Mouse (Mus musculus) liver, embryonic 13.5 days (tissue): ENCODE data around the gene Rsph10b. TPM values are rescaled to one million over a fixed set of nuclear protein-coding genes. Genes with fewer than 3 reads are reported as not detected.

Experiments used
- ATAC-seq: fragments of 200-750 bp; cut with Nextera tagmentation; 2 replicates; pipeline ENCODE4 v1.8.0; 2017; ENCODE audit warnings: low read depth, mild to moderate bottlenecking, moderate number of reproducible peaks, moderate library complexity
- DNase-seq: peaks from one replicate; pipeline ENCODE4 v3.0.0; 2022
- H3K27ac ChIP-seq: fragments of 300-500 bp; sonication (generic); 2 replicates; pipeline ENCODE4 v1.5.1; 2015; ENCODE audit warnings: moderate library complexity, mild to moderate bottlenecking, inconsistent platforms
- H3K27me3 ChIP-seq: fragments of 300-500 bp; sonication (generic); 2 replicates; pipeline ENCODE4 v1.6.1; 2015; ENCODE audit warnings: mild to moderate bottlenecking, inconsistent platforms
- H3K36me3 ChIP-seq: fragments of 300-500 bp; sonication (generic); 2 replicates; pipeline ENCODE4 v1.6.1; 2015; ENCODE audit warnings: mild to moderate bottlenecking, inconsistent platforms
- H3K4me1 ChIP-seq: fragments of 300-500 bp; sonication (generic); replicated peaks from 2 replicates; pipeline ENCODE4 v1.6.1; 2015; ENCODE audit warnings: inconsistent platforms
- H3K4me2 ChIP-seq: fragments of 300-500 bp; sonication (generic); 2 replicates; pipeline ENCODE4 v1.6.1; 2015; ENCODE audit warnings: inconsistent platforms, mild to moderate bottlenecking, moderate library complexity
- H3K4me3 ChIP-seq: fragments of 300-500 bp; sonication (generic); replicated peaks from 2 replicates; pipeline ENCODE4 v1.5.1; 2015; ENCODE audit warnings: mild to moderate bottlenecking, inconsistent platforms
- H3K9ac ChIP-seq: fragments of 300-500 bp; sonication (generic); 2 replicates; pipeline ENCODE4 v1.6.1; 2015; ENCODE audit warnings: mild to moderate bottlenecking, inconsistent platforms
- H3K9me3 ChIP-seq: fragments of 300-500 bp; sonication (generic); replicated peaks from 2 replicates; pipeline ENCODE4 v1.6.1; 2016; ENCODE audit warnings: inconsistent platforms
- WGBS: fragments of 180-500 bp; shearing (Covaris S2); methylation state at CpG from one replicate; pipeline ENCODE4 v1.1.7; 2015; ENCODE audit not compliant: insufficient replicate concordance; 5-methylcytosine and 5-hydroxymethylcytosine counted together
- polyA plus RNA-seq: library from polyadenylated mRNA; unstranded; fragments of >200 nt; fragmentation: Nextera tagmentation; extraction: Ambion mirVana; gene quantifications from 2 replicates; pipeline ENCODE4 v1.2.1, GENCODE M21; 2015

Rsph10b gene
- polyA plus RNA-seq, 1 experiment from 2014 or later, result 0.56 TPM

DNA sequence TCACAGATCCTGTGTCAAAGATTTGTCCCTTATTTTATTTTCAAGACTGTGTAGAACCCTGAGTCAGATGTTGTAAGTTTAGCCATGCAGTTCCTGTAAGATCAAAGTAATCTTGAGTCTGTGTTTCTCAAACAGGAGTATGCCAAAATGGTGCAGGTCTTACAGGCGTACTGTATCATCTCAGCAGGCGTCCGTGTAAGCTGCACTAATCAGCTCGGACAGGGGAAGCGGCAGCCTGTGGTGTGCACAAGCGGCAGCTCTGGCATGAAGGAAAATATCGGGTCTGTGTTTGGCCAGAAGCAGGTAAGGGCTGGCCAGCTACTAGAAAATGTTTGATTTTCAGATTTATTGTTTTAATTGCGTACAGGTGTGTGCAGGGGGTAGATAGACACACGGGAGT, 16.6 kb upstream of the Rsph10b start:
- ATAC-seq (no peak), DNase-seq (no peak)
- H3K9ac ChIP-seq, result no peak overlapping the region
- WGBS, result 89% methylated on average over 9 of the region's 9 CpGs
- no peak overlapping the region for H3K4me3 ChIP-seq
- no peak overlapping the region for H3K4me2 ChIP-seq
- H3K27ac ChIP-seq, result no peak overlapping the region
- H3K27me3 ChIP-seq, result no peaks in the 10 kb centered on the region
- no peaks in the 10 kb centered on the region for H3K9me3 ChIP-seq
- H3K36me3 ChIP-seq, result peaks cover 68% of the 10 kb centered on the region
- H3K4me1 ChIP-seq, result peaks cover 10% of the 10 kb centered on the region

DNA sequence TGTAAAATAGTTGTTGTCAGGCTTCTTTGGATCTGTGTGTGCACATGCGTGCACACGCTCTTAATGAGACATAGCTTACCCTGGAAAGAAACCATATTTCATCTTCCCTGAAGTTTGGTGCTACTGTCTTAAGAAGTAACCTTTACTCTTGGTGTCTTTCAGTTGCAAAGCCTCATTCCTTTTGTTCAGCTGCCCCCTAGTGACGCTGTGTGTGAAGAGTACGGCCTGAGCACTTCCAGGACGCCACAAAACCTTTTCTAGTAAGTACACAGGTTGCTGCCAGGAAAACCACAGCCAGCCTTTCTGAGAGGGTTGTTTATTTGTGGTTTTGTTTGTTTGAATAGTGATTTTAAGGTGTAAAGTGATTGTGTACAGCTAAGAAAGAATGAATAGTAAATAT, 15.4 kb upstream of the Rsph10b start:
- Histone ChIP-seq H3K36me3 (peaks cover 76% of the 10 kb centered on the region), H3K9me3 (no peaks in the 10 kb centered on the region), H3K4me1 (0 out of 2 replicates have a peak, but pooled peaks cover 2% of the 10 kb centered on the region), H3K27me3 (no peaks in the 10 kb centered on the region), H3K4me2 (no peak overlapping the region), H3K4me3 (no peak overlapping the region), H3K9ac (no peak overlapping the region), H3K27ac (no peak overlapping the region)
- DNase-seq, result peak; percentile 54
- WGBS, result 64% methylated on average over 5 of the region's 5 CpGs
- no peak for ATAC-seq

DNA sequence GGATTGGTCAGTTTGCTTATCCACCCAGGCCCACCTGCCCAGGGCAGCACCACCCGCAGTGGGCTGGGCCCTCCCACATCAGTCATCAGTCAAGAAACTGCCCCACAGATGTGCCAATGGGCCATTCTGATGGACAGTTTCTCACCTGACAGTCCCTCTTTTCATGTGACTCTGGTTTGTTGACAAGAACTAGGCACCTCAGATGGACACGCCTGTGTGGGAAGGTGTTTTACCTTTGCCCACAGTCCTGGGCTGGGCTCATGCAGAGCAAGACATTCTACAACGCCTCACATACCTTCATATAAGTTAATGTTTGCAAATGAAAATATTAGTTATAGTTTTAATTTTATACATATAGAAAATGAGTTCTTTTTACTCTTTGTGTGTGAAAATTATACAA, 14.7 kb upstream of the Rsph10b start:
- H3K36me3 ChIP-seq, result peaks cover 81% of the 10 kb centered on the region

DNA sequence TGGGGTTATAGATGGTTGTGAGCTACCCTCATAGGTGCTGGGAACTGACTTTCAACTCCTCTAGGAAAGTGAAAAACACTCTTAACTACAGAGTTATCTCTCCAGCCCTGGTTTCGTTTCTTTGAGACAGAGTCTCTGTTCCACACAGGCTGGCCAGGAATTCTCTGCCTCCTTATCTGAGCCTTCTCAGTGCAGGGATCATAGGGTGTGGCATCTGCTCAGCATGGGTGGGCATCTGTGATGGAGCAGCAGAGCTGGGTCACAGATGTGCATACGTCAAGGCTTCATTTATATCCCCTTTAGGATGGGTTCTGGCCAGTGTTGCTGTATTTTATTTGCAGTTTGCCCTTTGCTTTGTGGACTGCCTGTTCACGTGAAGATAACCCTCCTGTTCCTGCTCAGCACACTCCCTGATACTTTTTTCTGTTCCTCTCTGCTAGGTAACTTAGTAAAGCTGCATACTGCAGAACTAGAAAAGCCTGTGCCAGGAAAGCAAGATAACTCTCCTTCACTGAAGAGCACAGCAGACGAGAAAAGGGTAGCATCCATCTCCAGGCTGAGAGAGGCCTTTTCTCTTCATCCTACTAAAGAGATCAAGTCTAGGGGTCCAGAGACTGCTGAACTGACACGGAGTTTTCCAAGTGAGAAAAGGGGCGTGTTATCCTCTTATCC, 7.9 kb upstream of the Rsph10b start:
- 42% methylated on average over 6 of the region's 6 CpGs for WGBS
- H3K27me3 ChIP-seq, result no peaks in the 10 kb centered on the region
- DNase-seq, result peak; percentile 74
- H3K4me3 ChIP-seq, result peak overlapping the region; percentile 12; the same call in 1 of the 2 replicates
- peak overlapping the region; percentile 91 for H3K27ac ChIP-seq
- H3K36me3 ChIP-seq, result peaks cover 88% of the 10 kb centered on the region
- ATAC-seq, result peak; percentile 100
- H3K9me3 ChIP-seq, result no peaks in the 10 kb centered on the region
- H3K4me1 ChIP-seq, result peaks cover 28% of the 10 kb centered on the region
- peak overlapping the region; percentile 51 for H3K4me2 ChIP-seq
- H3K9ac ChIP-seq, result peak overlapping the region; percentile 55

More for the DNA sequence above, 14.7 kb upstream of the Rsph10b start:
- H3K4me1 ChIP-seq, result no peaks in the 10 kb centered on the region
- ATAC-seq (no peak), DNase-seq (no peak)
- H3K27me3 ChIP-seq, result no peaks in the 10 kb centered on the region
- H3K4me3 ChIP-seq, result no peak overlapping the region
- no peak overlapping the region for H3K4me2 ChIP-seq
- no peak overlapping the region for H3K9ac ChIP-seq
- WGBS, result 87% methylated on average over 3 of the region's 3 CpGs
- no peak overlapping the region for H3K27ac ChIP-seq
- no peaks in the 10 kb centered on the region for H3K9me3 ChIP-seq

DNA sequence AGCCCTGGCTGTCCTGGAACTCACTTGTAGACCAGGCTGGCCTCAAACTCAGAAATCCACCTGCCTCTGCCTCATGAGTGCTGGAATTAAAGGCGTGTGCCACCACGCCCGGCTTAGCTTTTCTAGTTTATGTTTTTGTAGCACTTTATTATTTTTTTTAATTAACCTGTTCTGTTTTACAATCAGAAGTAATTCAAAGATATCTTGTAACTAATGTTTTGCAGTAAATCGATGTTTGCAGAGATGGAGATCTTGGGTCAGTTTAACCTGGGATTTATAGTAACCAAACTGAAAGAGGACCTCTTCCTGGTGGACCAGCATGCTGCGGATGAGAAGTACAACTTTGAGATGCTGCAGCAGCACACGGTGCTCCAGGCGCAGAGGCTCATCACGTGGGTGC, 5.0 kb upstream of the Rsph10b start, which contains the start of gene Gm42421:
Gene Gm42421 (plus strand): TSS at position 301 of the 400 bp plus-strand sequence.
- H3K36me3 ChIP-seq, result peaks cover 90% of the 10 kb centered on the region
- no peaks in the 10 kb centered on the region for H3K27me3 ChIP-seq
- no peak within 1 kb of the TSS for H3K9ac ChIP-seq
- H3K9me3 ChIP-seq, result no peaks in the 10 kb centered on the region
- H3K27ac ChIP-seq, result no peak within 1 kb of the TSS
- DNase-seq (no peak), ATAC-seq (no peak)
- peaks cover 28% of the 10 kb centered on the region for H3K4me1 ChIP-seq
- H3K4me2 ChIP-seq, result no peak within 1 kb of the TSS
- 90% methylated on average over 8 of the region's 8 CpGs for WGBS
- no peak within 1 kb of the TSS for H3K4me3 ChIP-seq

DNA sequence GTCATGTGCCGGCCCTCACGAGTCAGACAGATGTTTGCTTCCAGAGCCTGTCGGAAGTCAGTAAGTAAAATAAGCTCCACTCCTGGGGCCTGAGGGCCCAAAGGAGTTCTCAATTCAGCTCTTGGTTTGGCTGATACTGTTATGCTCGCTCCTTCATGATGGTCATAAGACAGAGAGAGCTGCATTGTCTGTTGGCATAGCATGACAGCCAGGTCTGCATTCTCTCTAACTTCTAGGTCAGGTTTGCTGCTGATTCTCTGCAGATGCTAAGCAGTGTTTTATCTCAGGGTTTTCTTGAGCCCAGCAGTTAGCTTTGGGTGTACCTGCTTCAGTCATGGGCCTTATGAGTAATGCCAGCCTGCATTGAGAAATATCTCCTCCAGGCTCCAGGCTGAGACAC, 3.5 kb upstream of the Rsph10b start:
- H3K4me1 ChIP-seq, result peaks cover 19% of the 10 kb centered on the region
- no peak overlapping the region for H3K4me3 ChIP-seq
- WGBS, result 88% methylated on average over 4 of the region's 4 CpGs
- H3K36me3 ChIP-seq, result peaks cover 77% of the 10 kb centered on the region
- no peak overlapping the region for H3K9ac ChIP-seq
- ATAC-seq, result no peak
- no peak overlapping the region for H3K27ac ChIP-seq
- no peaks in the 10 kb centered on the region for H3K27me3 ChIP-seq
- H3K9me3 ChIP-seq, result no peaks in the 10 kb centered on the region
- H3K4me2 ChIP-seq, result no peak overlapping the region
- DNase-seq, result no peak

DNA sequence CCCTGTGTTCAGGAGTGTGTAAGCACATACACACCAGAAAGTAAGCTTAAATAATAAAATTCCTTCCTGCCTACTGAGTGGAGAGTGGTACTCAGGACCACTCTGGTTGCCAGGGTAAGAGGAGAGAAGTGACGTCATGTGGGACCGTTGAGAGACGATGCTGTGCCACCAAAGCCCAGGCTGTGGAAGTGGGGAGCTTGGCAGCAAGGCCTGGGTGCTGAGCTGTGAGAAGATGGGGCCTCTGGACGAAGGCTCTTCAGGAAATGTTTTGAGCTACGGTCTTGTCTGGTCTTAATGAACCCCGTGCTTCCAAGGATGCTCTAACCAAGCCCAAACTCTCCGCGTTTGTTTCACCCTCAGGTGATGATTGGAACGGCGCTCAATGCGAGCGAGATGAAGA, 2.2 kb upstream of the Rsph10b start:
- no peak overlapping the region for H3K27ac ChIP-seq
- peaks cover 65% of the 10 kb centered on the region for H3K36me3 ChIP-seq
- H3K4me3 ChIP-seq, result no peak overlapping the region
- no peak overlapping the region for H3K4me2 ChIP-seq
- WGBS, result 91% methylated on average over 12 of the region's 12 CpGs
- H3K4me1 ChIP-seq, result peaks cover 5% of the 10 kb centered on the region
- H3K9ac ChIP-seq, result no peak overlapping the region
- H3K9me3 ChIP-seq, result no peaks in the 10 kb centered on the region
- DNase-seq (no peak), ATAC-seq (no peak)
- H3K27me3 ChIP-seq, result no peaks in the 10 kb centered on the region

DNA sequence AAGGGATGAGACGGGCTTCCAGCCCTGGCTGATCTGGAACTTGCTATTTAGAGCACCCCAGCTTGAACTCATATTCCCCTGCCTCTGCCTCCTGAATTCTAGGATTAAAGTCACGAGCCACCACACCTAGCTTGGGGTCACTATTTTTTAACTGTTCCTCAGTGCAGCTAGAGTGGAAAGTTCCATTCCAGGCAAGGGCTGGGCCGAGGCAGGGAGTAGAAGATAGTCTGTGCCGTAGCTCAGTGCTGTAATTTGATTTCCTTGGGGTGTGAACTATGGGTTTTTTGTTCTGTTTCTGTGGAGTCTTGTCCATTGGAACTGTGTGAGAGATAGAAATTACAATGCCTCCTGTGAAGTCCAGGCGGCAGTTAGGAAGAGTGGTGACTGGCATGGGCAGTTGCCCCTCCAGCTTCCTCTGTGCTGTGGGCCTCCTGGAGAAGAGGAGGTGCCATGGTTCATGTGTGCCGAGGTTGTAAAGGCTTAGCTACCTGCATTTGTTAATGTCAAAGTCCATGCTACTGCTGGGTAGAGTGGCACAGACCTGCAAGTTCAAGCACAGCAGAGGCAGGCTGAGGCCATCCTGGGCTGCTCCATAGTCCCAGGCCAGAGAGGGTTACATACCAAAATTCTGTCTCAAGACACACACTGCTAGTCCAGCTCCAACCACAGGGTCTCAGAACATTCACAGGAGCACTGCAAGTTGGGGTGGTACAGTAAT, 813 bp upstream of the Rsph10b start:
- 77% methylated on average over 6 of the region's 6 CpGs for WGBS
- H3K4me1 ChIP-seq, result peaks cover 5% of the 10 kb centered on the region
- DNase-seq (no peak), ATAC-seq (no peak)
- H3K4me2 ChIP-seq, result no peak overlapping the region
- no peak overlapping the region for H3K27ac ChIP-seq
- H3K9me3 ChIP-seq, result no peaks in the 10 kb centered on the region
- H3K9ac ChIP-seq, result no peak overlapping the region
- no peaks in the 10 kb centered on the region for H3K27me3 ChIP-seq
- H3K4me3 ChIP-seq, result no peak overlapping the region
- peaks cover 52% of the 10 kb centered on the region for H3K36me3 ChIP-seq

DNA sequence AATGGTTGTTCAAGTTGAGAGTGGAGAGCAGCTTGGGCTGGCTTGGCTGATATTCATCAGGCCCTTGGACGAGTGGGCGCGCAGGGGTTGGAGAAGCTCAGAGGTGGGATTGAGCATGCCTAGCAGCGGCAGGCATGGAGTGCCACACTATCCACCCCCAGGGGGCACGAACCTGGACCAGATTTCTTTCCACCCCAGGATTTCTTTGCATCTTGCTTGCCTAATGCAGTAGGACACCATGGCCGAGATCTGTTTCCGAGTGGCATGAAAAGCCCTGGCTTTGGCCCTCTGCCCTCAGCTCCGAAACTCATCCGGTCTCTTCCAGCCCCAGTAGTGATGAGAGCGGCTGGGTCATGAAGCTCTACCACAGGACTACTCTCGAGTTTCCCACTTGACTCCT, 579 bp downstream of the Rsph10b start:
- Histone ChIP-seq H3K27me3 (no peaks in the 10 kb centered on the region), H3K9me3 (no peaks in the 10 kb centered on the region), H3K27ac (no peak overlapping the region), H3K4me3 (no peak overlapping the region), H3K4me2 (no peak overlapping the region), H3K4me1 (peaks cover 7% of the 10 kb centered on the region), H3K9ac (no peak overlapping the region), H3K36me3 (peaks cover 40% of the 10 kb centered on the region)
- 83% methylated on average over 11 of the region's 11 CpGs for WGBS
- no peak for ATAC-seq
- DNase-seq, result no peak

DNA sequence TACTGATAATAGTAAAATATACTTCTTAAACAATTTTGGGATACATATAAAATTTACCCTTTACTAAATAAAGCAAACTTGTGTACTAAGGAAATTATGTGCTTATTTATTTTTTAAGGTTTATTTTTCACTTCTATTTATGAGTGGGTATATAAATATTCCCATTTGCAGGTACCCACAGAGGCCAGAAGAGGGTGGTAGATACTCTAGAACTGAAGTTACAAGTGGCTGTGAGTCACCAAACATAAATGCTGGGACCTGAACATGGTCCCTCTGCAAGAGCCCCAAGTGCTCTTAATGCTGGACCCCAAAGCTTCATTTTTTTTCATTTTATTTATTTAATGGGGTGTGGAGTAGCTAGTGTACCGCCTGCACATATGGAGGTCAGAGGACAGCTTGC, 1.0 kb downstream of the Rsph10b start:
- Histone ChIP-seq H3K4me3 (no peak overlapping the region), H3K9me3 (no peaks in the 10 kb centered on the region), H3K4me1 (peaks cover 7% of the 10 kb centered on the region), H3K9ac (no peak overlapping the region), H3K27ac (no peak overlapping the region), H3K36me3 (peaks cover 35% of the 10 kb centered on the region), H3K4me2 (no peak overlapping the region), H3K27me3 (no peaks in the 10 kb centered on the region)
- DNase-seq, result no peak
- no peak for ATAC-seq
- 78% methylated on average over 1 of the region's 1 CpGs for WGBS

DNA sequence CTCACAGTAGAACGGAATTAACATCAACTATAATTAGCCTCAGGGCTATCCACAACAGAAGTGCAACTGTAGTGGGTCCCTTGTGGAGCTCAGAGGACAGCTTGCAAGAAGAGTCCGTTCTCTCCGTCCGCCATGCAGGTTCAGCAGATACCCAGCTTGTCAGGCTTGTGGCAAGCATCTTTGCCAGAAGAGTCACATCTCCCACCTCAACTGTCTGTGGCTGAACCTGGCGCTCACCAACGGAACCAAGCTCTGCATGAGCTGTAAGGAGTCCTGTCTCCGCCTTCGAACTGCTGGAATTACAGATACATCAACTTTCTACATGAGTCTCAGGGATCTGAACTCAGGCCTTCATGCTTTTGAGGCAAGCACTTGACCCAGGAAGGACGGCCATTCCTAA, 3.3 kb downstream of the Rsph10b start:
- H3K27ac ChIP-seq, result no peak overlapping the region
- no peak overlapping the region for H3K4me3 ChIP-seq
- WGBS, result 80% methylated on average over 9 of the region's 9 CpGs
- no peak overlapping the region for H3K9ac ChIP-seq
- no peaks in the 10 kb centered on the region for H3K27me3 ChIP-seq
- H3K4me1 ChIP-seq, result peaks cover 7% of the 10 kb centered on the region
- H3K36me3 ChIP-seq, result peaks cover 13% of the 10 kb centered on the region
- no peak overlapping the region for H3K4me2 ChIP-seq
- no peak for DNase-seq
- no peaks in the 10 kb centered on the region for H3K9me3 ChIP-seq
- no peak for ATAC-seq

DNA sequence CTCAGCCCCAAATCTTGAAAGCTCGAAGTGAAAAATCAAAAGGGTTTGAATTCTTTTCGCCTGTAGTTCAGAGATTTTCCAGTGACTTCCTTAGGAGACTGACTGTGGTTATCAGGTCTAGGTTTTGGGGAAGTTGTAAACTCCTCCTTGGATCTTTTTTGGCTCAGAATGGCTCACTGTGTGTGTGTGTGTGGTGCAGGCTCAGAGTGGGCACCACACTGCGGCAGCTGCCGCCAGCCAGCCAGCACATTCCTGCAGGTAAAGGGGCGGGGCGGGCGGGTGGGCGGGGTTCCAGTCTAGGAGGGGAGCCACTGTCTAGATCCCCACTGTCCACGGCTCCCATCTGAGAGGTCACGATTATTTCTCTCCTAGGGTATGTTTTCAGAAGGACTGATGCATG, 8.8 kb downstream of the Rsph10b start:
- H3K9ac ChIP-seq, result no peak overlapping the region
- H3K4me3 ChIP-seq, result no peak overlapping the region
- WGBS, result 16% methylated on average over 10 of the region's 10 CpGs
- ATAC-seq (no peak), DNase-seq (no peak)
- H3K4me1 ChIP-seq, result peaks cover 4% of the 10 kb centered on the region
- H3K27me3 ChIP-seq, result no peaks in the 10 kb centered on the region
- no peak overlapping the region for H3K27ac ChIP-seq
- H3K36me3 ChIP-seq, result no peaks in the 10 kb centered on the region
- no peak overlapping the region for H3K4me2 ChIP-seq
- H3K9me3 ChIP-seq, result no peaks in the 10 kb centered on the region
